Mouse (Mus musculus): Measurements from ENCODE around the gene Yipf2. TPM values are rescaled to one million over a fixed set of nuclear protein-coding genes. Genes with fewer than 3 reads are reported as not detected.

Yipf2 gene
- polyA plus RNA-seq, 1 experiment from 2014 or later, result 26.1 TPM

GRCm38 (mm10) chr9:21591127-21591830 lies 1.3 kb downstream of the Yipf2 start:
- H3K4me1 ChIP-seq (ENCODE audit: control insufficient read depth, insufficient read depth, low read depth, low read length), result peaks cover 27% of the 10 kb centered on the region
- H3K4me2 ChIP-seq (ENCODE audit: low read length), result peak overlapping the region; percentile 85
- no peak overlapping the region for H3K9ac ChIP-seq (ENCODE audit: low read depth, low read length)
- ATAC-seq, result no peak
- H3K36me3 ChIP-seq (ENCODE audit: control insufficient read depth, insufficient read depth, low read length), result peaks cover 27% of the 10 kb centered on the region
- no peaks in the 10 kb centered on the region for H3K9me3 ChIP-seq (ENCODE audit: control insufficient read depth, low read length)
- no peak overlapping the region for H3K27ac ChIP-seq (ENCODE audit: low read depth, low read length)
- no peaks in the 10 kb centered on the region for H3K27me3 ChIP-seq (replicated peaks; ENCODE audit: control insufficient read depth, insufficient read depth, low read length)
- 89% methylated on average over 6 of the region's 6 CpGs for WGBS
- H3K4me3 ChIP-seq (ENCODE audit: low read length), result no peak overlapping the region

- H3K9ac ChIP-seq (ENCODE audit: low read depth, low read length), result no peak overlapping the region
- ATAC-seq, result no peak
- no peak overlapping the region for H3K27ac ChIP-seq (ENCODE audit: low read depth, low read length)
- H3K4me1 ChIP-seq (ENCODE audit: control insufficient read depth, insufficient read depth, low read depth, low read length), result peaks cover 18% of the 10 kb centered on the region
- H3K9me3 ChIP-seq (ENCODE audit: control insufficient read depth, low read length), result no peaks in the 10 kb centered on the region
- H3K4me3 ChIP-seq (ENCODE audit: low read length), result no peak overlapping the region
- no peaks in the 10 kb centered on the region for H3K27me3 ChIP-seq (replicated peaks; ENCODE audit: control insufficient read depth, insufficient read depth, low read length)
- WGBS, result 88% methylated on average over 5 of the region's 5 CpGs
- peaks cover 33% of the 10 kb centered on the region for H3K36me3 ChIP-seq (ENCODE audit: control insufficient read depth, insufficient read depth, low read length)
- no peak overlapping the region for H3K4me2 ChIP-seq (ENCODE audit: low read length)
Observed at GRCm38 (mm10) chr9:21589538-21589937, 3.1 kb downstream of the Yipf2 start.

- ATAC-seq, result no peak
- Histone ChIP-seq H3K4me3 (ENCODE audit: low read length) (no peak overlapping the region), H3K4me1 (ENCODE audit: control insufficient read depth, insufficient read depth, low read depth, low read length) (peaks cover 8% of the 10 kb centered on the region), H3K36me3 (ENCODE audit: control insufficient read depth, insufficient read depth, low read length) (peaks cover 40% of the 10 kb centered on the region), H3K27ac (ENCODE audit: low read depth, low read length) (no peak overlapping the region), H3K4me2 (ENCODE audit: low read length) (no peak overlapping the region), H3K27me3 (replicated peaks; ENCODE audit: control insufficient read depth, insufficient read depth, low read length) (no peaks in the 10 kb centered on the region), H3K9me3 (ENCODE audit: control insufficient read depth, low read length) (no peaks in the 10 kb centered on the region), H3K9ac (ENCODE audit: low read depth, low read length) (no peak overlapping the region)
- WGBS, result 87% methylated on average over 8 of the region's 8 CpGs
Observed at GRCm38 (mm10) chr9:21588350-21588749, 4.3 kb downstream of the Yipf2 start.

GRCm38 (mm10) chr9:21587678-21588349 lies 4.8 kb downstream of the Yipf2 start:
- 75% methylated on average over 22 of the region's 23 CpGs for WGBS
- H3K27me3 ChIP-seq (replicated peaks; ENCODE audit: control insufficient read depth, insufficient read depth, low read length), result no peaks in the 10 kb centered on the region
- no peak overlapping the region for H3K27ac ChIP-seq (ENCODE audit: low read depth, low read length)
- no peak overlapping the region for H3K4me3 ChIP-seq (ENCODE audit: low read length)
- H3K36me3 ChIP-seq (ENCODE audit: control insufficient read depth, insufficient read depth, low read length), result peaks cover 43% of the 10 kb centered on the region
- no peaks in the 10 kb centered on the region for H3K9me3 ChIP-seq (ENCODE audit: control insufficient read depth, low read length)
- no peak for ATAC-seq
- H3K4me2 ChIP-seq (ENCODE audit: low read length), result no peak overlapping the region
- no peak overlapping the region for H3K9ac ChIP-seq (ENCODE audit: low read depth, low read length)
- H3K4me1 ChIP-seq (ENCODE audit: control insufficient read depth, insufficient read depth, low read depth, low read length), result peaks cover 8% of the 10 kb centered on the region

GRCm38 (mm10) chr9:21585401-21585800 lies 7.2 kb downstream of the Yipf2 start:
- no peak overlapping the region for H3K4me3 ChIP-seq (ENCODE audit: low read length)
- H3K9ac ChIP-seq (ENCODE audit: low read depth, low read length), result no peak overlapping the region
- no peak overlapping the region for H3K27ac ChIP-seq (ENCODE audit: low read depth, low read length)
- 95% methylated on average over 1 of the region's 1 CpGs for WGBS
- no peak overlapping the region for H3K4me2 ChIP-seq (ENCODE audit: low read length)
- H3K4me1 ChIP-seq (ENCODE audit: control insufficient read depth, insufficient read depth, low read depth, low read length), result no peaks in the 10 kb centered on the region
- ATAC-seq, result no peak
- peaks cover 53% of the 10 kb centered on the region for H3K36me3 ChIP-seq (ENCODE audit: control insufficient read depth, insufficient read depth, low read length)
- no peaks in the 10 kb centered on the region for H3K27me3 ChIP-seq (replicated peaks; ENCODE audit: control insufficient read depth, insufficient read depth, low read length)
- no peaks in the 10 kb centered on the region for H3K9me3 ChIP-seq (ENCODE audit: control insufficient read depth, low read length)

- WGBS, result 62% methylated on average over 3 of the region's 3 CpGs
- no peak overlapping the region for H3K4me3 ChIP-seq (ENCODE audit: low read length)
- ATAC-seq, result no peak
- no peaks in the 10 kb centered on the region for H3K4me1 ChIP-seq (ENCODE audit: control insufficient read depth, insufficient read depth, low read depth, low read length)
- H3K27ac ChIP-seq (ENCODE audit: low read depth, low read length), result no peak overlapping the region
- no peaks in the 10 kb centered on the region for H3K27me3 ChIP-seq (replicated peaks; ENCODE audit: control insufficient read depth, insufficient read depth, low read length)
- no peak overlapping the region for H3K9ac ChIP-seq (ENCODE audit: low read depth, low read length)
- peaks cover 47% of the 10 kb centered on the region for H3K36me3 ChIP-seq (ENCODE audit: control insufficient read depth, insufficient read depth, low read length)
- no peak overlapping the region for H3K4me2 ChIP-seq (ENCODE audit: low read length)
- H3K9me3 ChIP-seq (ENCODE audit: control insufficient read depth, low read length), result no peaks in the 10 kb centered on the region
Observed at GRCm38 (mm10) chr9:21578226-21578625, 14.4 kb downstream of the Yipf2 start.

GRCm38 (mm10) chr9:21576286-21576685 lies 16.3 kb downstream of the Yipf2 start:
- Histone ChIP-seq H3K27me3 (replicated peaks; ENCODE audit: control insufficient read depth, insufficient read depth, low read length) (no peaks in the 10 kb centered on the region), H3K9me3 (ENCODE audit: control insufficient read depth, low read length) (no peaks in the 10 kb centered on the region), H3K27ac (ENCODE audit: low read depth, low read length) (no peak overlapping the region), H3K9ac (ENCODE audit: low read depth, low read length) (no peak overlapping the region), H3K4me1 (ENCODE audit: control insufficient read depth, insufficient read depth, low read depth, low read length) (no peaks in the 10 kb centered on the region), H3K4me2 (ENCODE audit: low read length) (no peak overlapping the region), H3K36me3 (ENCODE audit: control insufficient read depth, insufficient read depth, low read length) (peaks cover 54% of the 10 kb centered on the region), H3K4me3 (ENCODE audit: low read length) (no peak overlapping the region)
- ATAC-seq, result peak; percentile 51
- WGBS, result 94% methylated on average over 1 of the region's 1 CpGs

GRCm38 (mm10) chr9:21575253-21575652 lies 17.4 kb downstream of the Yipf2 start:
- Histone ChIP-seq H3K27ac (ENCODE audit: low read depth, low read length) (no peak overlapping the region), H3K4me1 (ENCODE audit: control insufficient read depth, insufficient read depth, low read depth, low read length) (no peaks in the 10 kb centered on the region), H3K9ac (ENCODE audit: low read depth, low read length) (no peak overlapping the region), H3K4me2 (ENCODE audit: low read length) (no peak overlapping the region), H3K36me3 (ENCODE audit: control insufficient read depth, insufficient read depth, low read length) (peaks cover 50% of the 10 kb centered on the region), H3K9me3 (ENCODE audit: control insufficient read depth, low read length) (no peaks in the 10 kb centered on the region), H3K27me3 (replicated peaks; ENCODE audit: control insufficient read depth, insufficient read depth, low read length) (no peaks in the 10 kb centered on the region), H3K4me3 (ENCODE audit: low read length) (no peak overlapping the region)
- peak; percentile 37; the same call in 1 of the 2 replicates for ATAC-seq
- WGBS, result 95% methylated on average over 10 of the region's 10 CpGs

- Histone ChIP-seq H3K4me2 (ENCODE audit: low read length) (no peak overlapping the region), H3K4me3 (ENCODE audit: low read length) (no peak overlapping the region), H3K36me3 (ENCODE audit: control insufficient read depth, insufficient read depth, low read length) (peaks cover 48% of the 10 kb centered on the region), H3K9me3 (ENCODE audit: control insufficient read depth, low read length) (no peaks in the 10 kb centered on the region), H3K27me3 (replicated peaks; ENCODE audit: control insufficient read depth, insufficient read depth, low read length) (no peaks in the 10 kb centered on the region), H3K9ac (ENCODE audit: low read depth, low read length) (no peak overlapping the region), H3K4me1 (ENCODE audit: control insufficient read depth, insufficient read depth, low read depth, low read length) (no peaks in the 10 kb centered on the region), H3K27ac (ENCODE audit: low read depth, low read length) (no peak overlapping the region)
- WGBS, result 93% methylated on average over 8 of the region's 8 CpGs
- no peak for ATAC-seq
Observed at GRCm38 (mm10) chr9:21574012-21574801, 18.4 kb downstream of the Yipf2 start.
